Mouse (Mus musculus) brain, embryonic 14.5 days (tissue): Measurements from ENCODE around the gene Myom1. TPM values are rescaled to one million over a fixed set of nuclear protein-coding genes. Genes with fewer than 3 reads are reported as not detected.

ENCODE experiments used
- DNase-seq: peaks from one replicate; pipeline ENCODE4 v3.0.0-alpha.2; 2011; ENCODE audit warnings: low read depth
- CTCF ChIP-seq: fragments of 200-500 bp; IDR thresholded peaks from 2 replicates; pipeline ENCODE4 v1.5.1; 2012; ENCODE audit warnings: inconsistent platforms, mild to moderate bottlenecking, moderate library complexity, borderline replicate concordance; ENCODE audit not compliant: insufficient read depth, insufficient read length; ENCODE audit errors: extremely low read depth
- POLR2A ChIP-seq: fragments of 200-500 bp; IDR thresholded peaks from 2 replicates; pipeline ENCODE4 v1.6.1; 2012; ENCODE audit warnings: mild to moderate bottlenecking, inconsistent platforms, borderline replicate concordance; ENCODE audit not compliant: poor library complexity, insufficient read depth, insufficient read length, severe bottlenecking; ENCODE audit errors: extremely low read depth
- polyA plus RNA-seq: library from polyadenylated mRNA; depleted of rRNA; stranded (reverse); fragments of >200 nt; gene quantifications from 2 replicates; pipeline ENCODE4 v1.2.3, GENCODE M21; 2012

Myom1 gene
- polyA plus RNA-seq, 1 experiment, result 2.3 TPM

GRCm38 (mm10) chr17:71006976-71007375, 4.5 kb downstream of the Myom1 start:
- TF ChIP-seq POLR2A, result no peak
- TF ChIP-seq CTCF, result no peak
- DNase-seq, result no peak

DNA sequence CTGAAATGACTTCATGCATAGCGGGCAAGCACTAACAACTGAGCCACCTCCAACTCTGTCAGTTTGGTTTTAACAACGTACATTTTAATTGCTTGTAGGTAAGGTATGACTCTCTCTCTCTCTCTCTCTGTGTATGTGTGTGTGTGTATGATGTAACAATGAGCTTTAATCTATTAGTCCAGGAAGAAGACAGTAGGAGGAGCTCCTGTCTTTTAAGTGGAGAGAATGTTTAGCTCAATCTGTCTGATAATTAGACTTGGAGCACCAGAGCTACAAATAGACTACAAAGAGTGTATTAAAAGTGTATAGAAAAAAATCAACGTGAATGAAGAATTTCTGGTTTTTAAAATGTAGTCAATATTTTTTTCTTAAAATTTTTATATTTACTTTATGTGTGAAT, 6.2 kb downstream of the Myom1 start:
- TF ChIP-seq POLR2A, result no peak
- TF ChIP-seq CTCF, result no peak
- no peak for DNase-seq

DNA sequence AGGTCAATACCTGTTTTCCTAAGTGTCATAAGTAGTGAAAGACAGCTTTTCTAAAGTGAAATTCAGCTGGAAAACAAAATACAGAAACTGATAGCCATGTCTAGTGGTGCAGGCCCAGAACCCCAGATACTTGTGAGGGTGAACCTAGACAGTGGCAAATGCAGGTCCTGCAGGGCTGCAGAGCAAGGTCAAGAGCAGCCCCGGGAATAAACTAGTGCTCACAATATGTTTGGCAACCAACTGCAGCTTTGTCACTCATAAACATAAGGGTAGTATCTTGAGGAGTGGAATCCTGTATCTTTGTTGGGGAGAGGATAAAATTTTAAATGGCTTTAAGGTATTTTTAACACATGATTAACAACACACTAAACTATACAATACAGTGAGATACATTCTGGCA, 7.3 kb downstream of the Myom1 start:
- no peak for DNase-seq
- TF ChIP-seq POLR2A (no peak), CTCF (no peak)

DNA sequence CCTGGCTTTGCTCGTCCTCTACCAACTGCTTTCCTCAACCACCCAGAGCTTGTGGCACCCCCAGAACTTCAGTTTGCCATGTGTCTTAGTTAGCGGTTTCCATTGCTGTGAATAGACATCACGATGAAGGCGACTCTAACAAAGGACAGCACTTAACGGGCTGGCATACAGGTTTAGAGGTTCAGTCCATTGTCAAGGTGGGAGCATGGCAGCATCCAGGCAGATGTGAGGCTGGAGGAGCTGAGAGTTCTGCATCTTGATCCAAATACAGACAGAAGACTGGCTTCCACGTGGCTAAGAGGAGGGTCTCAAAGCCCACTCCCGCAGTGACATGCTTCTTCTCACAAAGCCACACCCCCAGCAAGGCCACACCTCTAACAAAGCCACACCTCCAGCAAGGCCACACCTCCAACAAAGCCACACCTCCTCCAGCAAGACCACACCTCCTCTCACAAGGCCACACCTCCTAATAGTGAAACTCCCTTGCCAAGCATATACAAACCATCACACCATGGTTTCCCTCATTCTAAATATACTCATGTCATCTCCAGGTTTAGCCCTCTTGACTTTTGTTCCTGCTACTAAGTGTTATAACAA, 8.3 kb downstream of the Myom1 start:
- no peak for DNase-seq
- TF ChIP-seq CTCF (no peak), POLR2A (no peak)

DNA sequence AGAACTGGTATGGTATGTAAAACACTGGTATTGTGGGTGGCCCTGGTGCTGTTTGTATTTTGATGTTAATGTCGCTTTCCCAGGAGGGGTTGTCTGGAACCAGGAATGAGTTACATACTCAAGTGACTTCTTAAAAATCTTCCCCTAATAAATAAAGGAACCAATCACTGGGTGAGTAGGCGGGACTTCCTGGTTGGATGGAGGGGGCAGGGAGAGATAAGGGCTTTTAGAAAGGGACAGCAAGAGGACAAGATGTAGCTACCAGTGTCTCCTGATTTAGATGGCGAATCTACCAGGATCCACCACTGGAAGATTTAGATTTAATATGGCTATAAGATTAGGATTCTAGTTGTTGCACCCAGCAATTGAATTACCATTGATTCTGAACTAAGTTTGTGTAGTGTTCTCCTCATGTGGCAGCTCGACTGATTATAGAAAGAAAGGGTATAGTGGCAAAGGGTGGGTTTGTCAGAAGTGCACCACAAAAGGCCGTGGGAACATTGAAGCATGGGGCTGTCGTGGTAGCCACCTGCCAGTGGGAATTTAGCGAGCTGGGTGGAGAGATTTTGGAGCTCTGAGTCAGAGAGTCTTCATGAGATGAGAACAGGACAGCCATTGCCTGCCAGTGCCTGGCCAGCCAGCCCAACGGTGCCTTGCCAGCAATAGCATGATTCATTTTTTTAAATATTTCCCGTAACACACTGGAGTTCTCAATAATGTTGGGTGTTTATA, 9.7 kb downstream of the Myom1 start:
- DNase-seq, result no peak
- TF ChIP-seq POLR2A (no peak), CTCF (no peak)

DNA sequence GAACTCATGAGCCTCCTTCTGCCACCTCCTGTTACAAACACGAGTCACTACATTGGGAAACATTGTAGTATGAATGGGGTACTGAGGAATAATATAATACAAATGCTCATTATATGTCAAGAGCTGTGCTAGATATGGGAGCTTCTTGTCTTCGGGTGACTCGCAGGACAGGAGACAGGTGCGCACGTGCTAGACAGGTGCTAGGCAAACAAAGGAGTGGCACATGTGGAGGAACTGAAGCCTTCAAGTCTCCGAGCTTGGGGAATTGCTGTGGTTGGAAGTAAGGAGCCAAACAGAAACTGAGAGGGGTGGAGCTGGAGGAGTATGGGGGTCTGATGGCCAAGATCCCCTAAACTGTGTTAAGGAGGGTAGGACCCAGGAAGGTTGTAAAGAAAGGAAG, 10.7 kb downstream of the Myom1 start:
- DNase-seq, result no peak
- no peak for TF ChIP-seq CTCF
- TF ChIP-seq POLR2A, result no peak

GRCm38 (mm10) chr17:71014911-71015310, 12.5 kb downstream of the Myom1 start:
- TF ChIP-seq POLR2A (no peak), CTCF (no peak)

DNA sequence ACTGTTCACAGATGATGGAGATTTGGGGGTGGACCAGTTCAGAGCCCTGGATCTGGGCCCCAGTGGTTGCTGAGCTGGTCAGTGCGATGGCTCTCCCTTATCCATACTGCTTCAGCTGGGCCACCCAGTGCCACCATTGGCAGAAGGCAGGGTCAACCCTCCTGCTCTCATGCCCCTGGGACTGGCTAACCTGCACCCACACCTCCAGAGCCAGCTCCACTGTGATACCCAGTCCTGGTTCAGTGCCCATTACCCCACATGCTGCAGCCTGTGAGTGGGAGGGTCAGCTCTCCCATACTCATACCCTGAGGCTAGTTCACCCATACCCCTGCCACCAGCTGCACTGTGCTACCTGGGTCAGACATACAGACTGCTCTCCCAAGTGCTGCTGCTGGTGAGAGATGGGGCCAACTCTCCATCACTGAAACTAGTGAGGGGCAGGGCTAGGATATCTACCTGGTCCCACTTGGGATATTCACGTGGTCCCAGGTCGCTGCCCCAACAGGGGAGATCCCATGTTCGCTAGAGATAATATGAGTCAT, 15.1 kb downstream of the Myom1 start:
- TF ChIP-seq POLR2A, result no peak
- no peak for TF ChIP-seq CTCF
- DNase-seq, result no peak

More at GRCm38 (mm10) chr17:71014911-71015310, 12.5 kb downstream of the Myom1 start:
- DNase-seq, result no peak

DNA sequence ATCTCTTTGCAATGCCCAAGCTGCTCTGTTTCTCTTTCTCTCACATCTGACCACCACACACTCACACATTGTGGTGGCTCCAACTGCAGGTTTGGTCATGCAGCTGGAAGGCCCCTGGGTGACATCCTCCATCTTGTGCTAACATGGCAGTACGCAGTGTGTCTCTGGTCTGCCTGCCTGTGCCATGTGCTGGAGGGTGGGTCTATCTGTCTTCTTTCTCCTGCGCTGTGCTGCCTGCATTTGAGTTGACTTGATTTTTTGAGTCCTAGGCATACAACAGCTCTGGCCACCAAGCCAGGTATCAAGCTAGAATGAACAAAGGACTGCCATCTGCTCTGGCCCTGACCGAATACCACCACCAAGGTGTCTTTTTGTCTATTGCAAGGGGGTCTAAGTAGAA, 15.7 kb downstream of the Myom1 start:
- TF ChIP-seq POLR2A (no peak), CTCF (no peak)
- DNase-seq, result no peak

DNA sequence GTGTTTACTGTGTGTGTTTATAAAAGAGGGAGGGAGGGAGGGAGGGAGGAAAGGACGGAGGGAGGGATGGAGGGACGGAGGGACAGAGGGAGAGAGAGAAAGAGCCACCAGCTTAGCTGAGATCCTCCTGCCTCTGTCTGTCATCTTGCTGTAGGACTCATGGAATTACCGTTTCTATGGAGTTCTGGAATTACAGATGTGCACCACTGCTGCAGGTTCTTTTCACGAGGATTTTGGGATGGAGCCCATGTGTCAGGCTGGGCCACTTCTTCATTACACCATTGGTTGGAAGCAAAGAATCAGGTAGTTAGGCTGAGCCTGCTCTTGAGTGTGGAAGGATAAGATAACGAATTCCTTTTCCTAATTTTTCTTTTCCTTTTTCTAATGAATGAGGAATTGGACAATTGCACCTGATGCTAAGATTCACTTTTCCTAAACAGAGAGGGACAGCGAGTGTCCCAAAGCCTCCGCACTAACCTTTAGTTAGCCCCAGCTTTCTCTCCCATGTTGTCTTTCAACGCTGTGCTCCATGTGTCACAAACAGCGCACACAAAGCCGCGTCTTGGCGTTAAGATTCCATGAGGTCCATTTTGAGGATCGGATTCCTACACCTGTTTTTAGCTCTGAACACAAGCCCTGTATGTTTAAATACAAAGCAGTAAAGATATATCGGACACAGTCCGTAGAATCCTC, 16.3 kb downstream of the Myom1 start:
- DNase-seq, result no peak
- TF ChIP-seq CTCF (no peak), POLR2A (no peak)

DNA sequence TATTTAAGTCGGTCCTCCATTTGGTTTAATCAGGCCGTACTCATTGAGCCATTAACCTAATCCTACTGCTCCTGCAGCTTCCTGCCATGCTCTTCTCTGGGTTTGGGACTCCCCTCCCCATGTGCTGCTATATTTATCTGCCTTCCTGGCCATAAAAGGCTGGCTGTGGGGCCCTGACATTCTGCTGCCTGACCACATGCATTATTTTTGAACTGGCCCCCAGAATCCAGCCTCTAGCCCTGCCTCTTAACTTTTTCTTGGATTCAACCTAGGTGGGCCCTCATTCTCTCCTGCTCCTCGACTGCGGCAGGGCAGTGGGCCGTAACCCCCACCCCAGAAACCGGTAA, 16.8 kb downstream of the Myom1 start:
- TF ChIP-seq POLR2A, result no peak
- no peak for TF ChIP-seq CTCF

More for the DNA sequence above, 16.8 kb downstream of the Myom1 start:
- DNase-seq, result no peak
